Mouse (Mus musculus) heart, adult 8-10 months (tissue): ENCODE measurements around the gene B4galnt4. TPM values are rescaled to one million over a fixed set of nuclear protein-coding genes. Genes with fewer than 3 reads are reported as not detected.

Experiments
- DNase-seq: peaks from one replicate; pipeline ENCODE4 v3.0.0; 2022; ENCODE audit warnings: low spot score
- total RNA-seq, 4 experiments: library from RNA; stranded (reverse); gene quantifications; 2 replicates each; pipeline ENCODE4 v1.2.4; 2022

Gene B4galnt4
- total RNA-seq, 4 experiments from 2014 or later, result not detected

DNA sequence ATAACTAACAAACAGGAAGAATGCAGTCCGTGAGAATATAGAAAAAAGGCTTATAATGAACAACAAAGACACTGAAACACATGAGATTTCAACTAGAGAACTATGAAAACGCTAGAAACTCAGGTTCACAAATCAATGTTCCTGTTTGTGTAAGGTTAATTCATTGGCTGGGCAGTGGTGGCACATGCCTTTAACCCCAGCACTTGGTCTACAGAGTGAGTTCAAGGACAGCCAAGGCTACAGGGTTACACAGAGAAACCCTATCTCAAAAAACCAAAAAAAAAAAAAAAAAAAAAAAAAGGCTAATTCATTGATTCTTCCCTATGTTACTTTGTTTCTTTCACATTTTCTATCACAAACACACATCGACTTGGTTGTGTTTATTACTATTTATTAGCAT lies 59.7 kb downstream of the B4galnt4 start:
- DNase-seq, result no peak

- no peak for DNase-seq
Observed at GRCm38 (mm10) chr7:141121051-141121531, 60.2 kb downstream of the B4galnt4 start.

Other genes with a start within 250 kb of the B4galnt4 start
- gene Zfp941, start 238.9 kb upstream of the B4galnt4 start, total RNA-seq, result under 1 TPM; 0.06 to 0.53 (median 0.30) TPM
- gene Urah, start 226.1 kb upstream of the B4galnt4 start, total RNA-seq, result 1 to 10 TPM in 2 of 4 experiments, under 1 TPM in 2; 0.79 to 3.2 (median 1.4) TPM
- gene Scgb1c1, start 215.6 kb upstream of the B4galnt4 start, total RNA-seq, result 10 to 100 TPM; 26.3 to 49.2 (median 37.1) TPM
- not detected for gene Odf3, start 213.3 kb upstream of the B4galnt4 start, total RNA-seq
- not detected for gene Gm45785, start 204.8 kb upstream of the B4galnt4 start, total RNA-seq
- 10 to 100 TPM; 22.3 to 24.4 (median 23.3) TPM for gene Ric8a, start 204.1 kb upstream of the B4galnt4 start, total RNA-seq
- 10 to 100 TPM in 1 of 4 experiments, 1 to 10 TPM in 3; 7.9 to 11.8 (median 8.8) TPM for gene Bet1l, start 203.5 kb upstream of the B4galnt4 start, total RNA-seq
- 10 to 100 TPM; 80.4 to 85.4 (median 84.0) TPM for gene Psmd13, start 179.1 kb upstream of the B4galnt4 start, total RNA-seq
- 10 to 100 TPM; 67.8 to 72.6 (median 69.6) TPM for gene Sirt3, start 178.8 kb upstream of the B4galnt4 start, total RNA-seq
- 1,000 to 10,000 TPM; 2,926 to 3,503 (median 3,138) TPM for gene Cox8b, start 160.7 kb upstream of the B4galnt4 start, total RNA-seq
- gene Nlrp6, start 140.2 kb upstream of the B4galnt4 start, total RNA-seq, result not detected
- gene Pgghg, start 119.7 kb upstream of the B4galnt4 start, total RNA-seq, result 1 to 10 TPM; 3.8 to 5.3 (median 4.3) TPM
- under 1 TPM in 3 of 4 experiments, not detected in 1; 0.35 to 0.72 (median 0.37) TPM for gene Ifitm5, start 110.8 kb upstream of the B4galnt4 start, total RNA-seq
- not detected for gene Gm45717, start 105.2 kb upstream of the B4galnt4 start, total RNA-seq
- gene Ifitm2, start 105.1 kb upstream of the B4galnt4 start, total RNA-seq, result 100 to 1,000 TPM in 1 of 4 experiments, 10 to 100 TPM in 3; 86.2 to 101 (median 90.3) TPM
- gene Ifitm1, start 93.9 kb upstream of the B4galnt4 start, total RNA-seq, result 1 to 10 TPM; 1.6 to 6.3 (median 5.0) TPM
- gene Ifitm3, start 50.3 kb upstream of the B4galnt4 start, total RNA-seq, result 100 to 1,000 TPM in 1 of 4 experiments, 10 to 100 TPM in 3; 83.5 to 104 (median 88.4) TPM
- gene Ifitm6, start 43.2 kb upstream of the B4galnt4 start, total RNA-seq, result 1 to 10 TPM in 1 of 4 experiments, not detected in 3; 4.9 TPM
- not detected for gene Gm17387, start 32.0 kb upstream of the B4galnt4 start, total RNA-seq
- under 1 TPM; 0.19 to 0.35 (median 0.27) TPM for gene Pkp3, start 17.1 kb downstream of the B4galnt4 start, total RNA-seq
- 1 to 10 TPM; 4.8 to 6.5 (median 5.6) TPM for gene Sigirr, start 39.5 kb downstream of the B4galnt4 start, total RNA-seq
- under 1 TPM in 3 of 4 experiments, not detected in 1; 0.08 to 0.41 (median 0.14) TPM for gene Ano9, start 56.7 kb downstream of the B4galnt4 start, total RNA-seq
- 10 to 100 TPM; 28.0 to 35.8 (median 29.7) TPM for gene Ptdss2, start 61.3 kb downstream of the B4galnt4 start, total RNA-seq
- 10 to 100 TPM; 71.3 to 75.2 (median 72.9) TPM for gene Rnh1, start 111.8 kb downstream of the B4galnt4 start, total RNA-seq
- gene Hras, start 132.9 kb downstream of the B4galnt4 start, total RNA-seq, result 100 to 1,000 TPM in 1 of 4 experiments, 10 to 100 TPM in 3; 81.0 to 107 (median 87.7) TPM
- gene Lrrc56, start 133.1 kb downstream of the B4galnt4 start, total RNA-seq, result 1 to 10 TPM; 1.8 to 3.4 (median 3.0) TPM
- gene Lmntd2, start 153.0 kb downstream of the B4galnt4 start, total RNA-seq, result not detected
- under 1 TPM in 3 of 4 experiments, not detected in 1; 0.66 to 0.90 (median 0.73) TPM for gene Rassf7, start 154.8 kb downstream of the B4galnt4 start, total RNA-seq
- gene Phrf1, start 167.7 kb downstream of the B4galnt4 start, total RNA-seq, result 10 to 100 TPM; 26.2 to 38.2 (median 31.9) TPM
- 1 to 10 TPM; 1.7 to 2.4 (median 2.1) TPM for gene Irf7, start 205.4 kb downstream of the B4galnt4 start, total RNA-seq
- not detected for gene Cdhr5, start 215.7 kb downstream of the B4galnt4 start, total RNA-seq
- gene Sct, start 218.0 kb downstream of the B4galnt4 start, total RNA-seq, result not detected
- not detected for gene Drd4, start 230.9 kb downstream of the B4galnt4 start, total RNA-seq